Mouse (Mus musculus) forebrain, embryonic 13.5 days (tissue): Measurements from ENCODE around the gene Tmem235. TPM values are rescaled to one million over a fixed set of nuclear protein-coding genes. Genes with fewer than 3 reads are reported as not detected.

Source experiments
- ATAC-seq: fragments of 200-750 bp; cut with Nextera tagmentation; 2 replicates; pipeline ENCODE4 v1.8.0; 2017
- H3K27ac ChIP-seq: fragments of 300-500 bp; sonication (generic); 2 replicates; pipeline ENCODE4 v1.5.1; 2015; ENCODE audit warnings: inconsistent platforms, mild to moderate bottlenecking, moderate library complexity
- H3K27me3 ChIP-seq: fragments of 300-500 bp; sonication (generic); 2 replicates; pipeline ENCODE4 v1.6.1; 2015; ENCODE audit warnings: mild to moderate bottlenecking, inconsistent platforms
- H3K36me3 ChIP-seq: fragments of 300-500 bp; sonication (generic); 2 replicates; pipeline ENCODE4 v1.6.1; 2015; ENCODE audit warnings: mild to moderate bottlenecking, inconsistent platforms; ENCODE audit not compliant: poor library complexity, severe bottlenecking
- H3K4me1 ChIP-seq: fragments of 300-500 bp; sonication (generic); 2 replicates; pipeline ENCODE4 v1.6.1; 2015; ENCODE audit warnings: inconsistent platforms
- H3K4me2 ChIP-seq: fragments of 300-500 bp; sonication (generic); 2 replicates; pipeline ENCODE4 v1.6.1; 2015; ENCODE audit warnings: inconsistent platforms, mild to moderate bottlenecking, moderate library complexity
- H3K4me3 ChIP-seq: fragments of 300-500 bp; sonication (generic); 2 replicates; pipeline ENCODE4 v1.5.1; 2015; ENCODE audit warnings: mild to moderate bottlenecking, inconsistent platforms
- H3K9ac ChIP-seq: fragments of 300-500 bp; sonication (generic); 2 replicates; pipeline ENCODE4 v1.6.1; 2015; ENCODE audit warnings: mild to moderate bottlenecking, inconsistent platforms
- H3K9me3 ChIP-seq: fragments of 300-500 bp; sonication (generic); replicated peaks from 2 replicates; pipeline ENCODE4 v1.6.1; 2016; ENCODE audit warnings: inconsistent platforms
- WGBS: fragments of 180-500 bp; shearing (Covaris S2); methylation state at CpG from one replicate; pipeline ENCODE4 v1.1.7; 2015; 5-methylcytosine and 5-hydroxymethylcytosine counted together
- polyA plus RNA-seq: library from polyadenylated mRNA; unstranded; fragments of >200 nt; fragmentation: Nextera tagmentation; extraction: Ambion mirVana; gene quantifications from 2 replicates; pipeline ENCODE4 v1.2.1, GENCODE M21; 2015

Tmem235 gene
- polyA plus RNA-seq, 1 experiment from 2014 or later: not detected

DNA sequence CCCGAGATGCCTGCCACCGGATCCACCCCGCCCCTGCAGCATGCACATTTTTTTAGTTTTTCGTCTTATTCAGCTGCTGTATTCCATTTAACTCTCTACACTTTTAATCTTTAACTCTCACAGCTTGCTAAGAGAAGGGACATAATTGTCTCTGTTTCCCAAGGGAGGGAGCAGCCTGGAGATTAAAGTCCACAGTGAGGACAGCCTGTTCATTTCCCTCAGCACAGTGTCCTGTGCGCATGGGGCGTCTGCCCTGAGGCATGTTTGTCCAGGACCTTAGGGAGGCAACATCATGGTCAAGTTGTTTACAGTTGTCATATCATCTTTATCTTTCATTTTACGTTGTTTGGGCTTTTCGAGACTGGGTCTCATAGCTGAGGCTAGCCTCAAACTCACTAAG lies 26.5 kb upstream of the Tmem235 start:
- Histone ChIP-seq H3K36me3 (no peaks in the 10 kb centered on the region), H3K4me3 (no peak overlapping the region), H3K4me2 (no peak overlapping the region), H3K9me3 (no peaks in the 10 kb centered on the region), H3K9ac (no peak overlapping the region), H3K27ac (no peak overlapping the region), H3K27me3 (no peaks in the 10 kb centered on the region), H3K4me1 (peaks cover 19% of the 10 kb centered on the region)
- 94% methylated on average over 8 of the region's 8 CpGs for WGBS
- no peak for ATAC-seq

DNA sequence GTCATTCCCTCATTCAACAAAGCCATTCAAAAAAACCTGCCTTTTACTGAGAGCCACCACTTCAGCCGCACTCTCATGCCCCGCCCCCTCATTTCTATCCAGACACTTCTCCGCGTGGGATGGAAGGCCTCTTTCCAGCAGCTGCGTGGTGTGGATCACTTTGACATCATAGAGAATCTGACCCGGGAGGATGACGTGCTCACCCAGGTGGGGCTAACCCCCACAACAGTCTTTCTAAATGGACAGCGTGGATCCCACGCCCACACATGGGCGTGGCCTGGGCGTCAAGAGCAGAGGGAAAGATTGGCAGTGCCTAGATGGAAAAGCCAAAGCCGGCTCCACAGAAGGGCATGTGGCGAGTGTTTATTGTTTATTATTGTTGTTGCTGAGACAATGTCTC lies 24.2 kb upstream of the Tmem235 start:
- 30% methylated on average over 13 of the region's 13 CpGs for WGBS
- H3K27ac ChIP-seq: no peak overlapping the region
- peak overlapping the region; percentile 48 for H3K4me2 ChIP-seq
- peak overlapping the region; percentile 16; the same call in 1 of the 2 replicates for H3K4me3 ChIP-seq
- ATAC-seq: peak; percentile 44; the same call in 1 of the 2 replicates
- H3K27me3 ChIP-seq: no peaks in the 10 kb centered on the region
- H3K36me3 ChIP-seq: no peaks in the 10 kb centered on the region
- H3K9me3 ChIP-seq: no peaks in the 10 kb centered on the region
- H3K4me1 ChIP-seq: peaks cover 16% of the 10 kb centered on the region
- H3K9ac ChIP-seq: no peak overlapping the region

DNA sequence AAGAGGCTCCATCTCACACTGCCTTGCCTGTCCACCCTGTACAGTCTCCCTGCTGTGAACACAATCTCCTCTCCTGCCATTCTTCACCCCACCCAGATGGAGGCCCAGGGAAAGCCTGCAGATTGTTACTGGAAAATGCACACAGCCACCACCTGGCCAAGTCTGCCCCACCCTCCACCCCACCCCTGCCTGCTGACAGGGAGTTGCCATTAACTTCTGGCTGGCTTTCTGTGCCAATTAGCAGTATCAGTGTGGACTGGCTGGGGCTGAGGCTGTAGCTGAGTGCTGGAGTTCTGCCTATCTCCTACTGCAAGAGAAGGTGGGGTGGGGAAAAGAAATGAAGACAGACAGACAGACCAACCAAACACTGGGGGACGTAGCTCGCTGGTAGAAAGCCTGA lies 22.0 kb upstream of the Tmem235 start:
- Histone ChIP-seq H3K36me3 (no peaks in the 10 kb centered on the region), H3K4me3 (no peak overlapping the region), H3K9me3 (no peaks in the 10 kb centered on the region), H3K4me1 (0 out of 2 replicates have a peak, but pooled peaks cover 5% of the 10 kb centered on the region), H3K27ac (no peak overlapping the region), H3K27me3 (no peaks in the 10 kb centered on the region), H3K9ac (no peak overlapping the region), H3K4me2 (no peak overlapping the region)
- WGBS: 80% methylated on average over 2 of the region's 2 CpGs
- no peak for ATAC-seq

DNA sequence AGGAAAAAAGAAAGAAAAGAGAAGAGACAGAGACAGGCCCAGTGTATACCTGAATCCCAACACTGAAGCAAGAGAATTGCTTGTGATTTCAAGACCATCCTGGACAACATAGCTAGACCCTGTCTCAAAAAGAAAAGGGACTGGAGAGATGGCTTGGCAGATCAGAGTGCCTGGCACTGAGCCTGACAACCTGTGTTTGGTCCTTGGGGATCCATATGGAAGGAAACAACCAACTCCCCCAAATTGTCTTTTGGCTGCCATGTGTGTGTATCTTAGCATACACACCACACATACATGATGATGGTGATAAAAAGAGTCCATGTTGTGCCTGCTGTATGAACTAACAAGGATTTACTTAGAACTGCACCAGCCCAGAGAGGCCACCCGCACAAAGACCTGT lies 21.5 kb upstream of the Tmem235 start:
- WGBS: 75% methylated on average over 1 of the region's 1 CpGs
- ATAC-seq: no peak

DNA sequence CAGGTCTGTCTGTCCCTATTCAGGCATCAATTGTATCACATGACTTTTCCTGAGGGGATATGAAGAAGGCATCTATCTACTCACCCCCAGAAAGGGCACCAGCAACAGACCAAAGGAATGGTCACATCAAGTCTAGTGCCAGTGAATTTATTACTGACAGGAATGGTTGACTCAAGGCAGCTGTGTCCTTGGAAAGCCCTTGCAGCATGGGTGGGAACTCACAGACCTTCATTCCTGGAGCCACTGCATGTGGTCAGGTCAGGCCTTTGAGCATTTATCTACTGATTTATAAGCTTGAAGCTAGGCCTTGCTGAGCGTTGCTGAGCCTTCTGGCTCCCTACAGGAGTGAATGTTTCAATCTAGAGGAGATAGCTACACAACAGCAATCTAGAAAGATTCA lies 19.6 kb upstream of the Tmem235 start:
- no peak for ATAC-seq
- no peak overlapping the region for H3K27ac ChIP-seq
- no peaks in the 10 kb centered on the region for H3K9me3 ChIP-seq
- no peaks in the 10 kb centered on the region for H3K36me3 ChIP-seq
- no peak overlapping the region for H3K9ac ChIP-seq
- WGBS: 59% methylated on average over 1 of the region's 1 CpGs
- H3K27me3 ChIP-seq: no peaks in the 10 kb centered on the region
- H3K4me2 ChIP-seq: no peak overlapping the region
- no peak overlapping the region for H3K4me3 ChIP-seq
- H3K4me1 ChIP-seq: 0 out of 2 replicates have a peak, but pooled peaks cover 5% of the 10 kb centered on the region

More for the DNA sequence above, 21.5 kb upstream of the Tmem235 start:
- Histone ChIP-seq H3K36me3 (no peaks in the 10 kb centered on the region), H3K4me2 (no peak overlapping the region), H3K27ac (0 out of 2 replicates have a peak overlapping the region, but pooled peaks have one; percentile 17), H3K9ac (no peak overlapping the region), H3K4me1 (0 out of 2 replicates have a peak, but pooled peaks cover 5% of the 10 kb centered on the region), H3K27me3 (no peaks in the 10 kb centered on the region), H3K4me3 (no peak overlapping the region), H3K9me3 (no peaks in the 10 kb centered on the region)

DNA sequence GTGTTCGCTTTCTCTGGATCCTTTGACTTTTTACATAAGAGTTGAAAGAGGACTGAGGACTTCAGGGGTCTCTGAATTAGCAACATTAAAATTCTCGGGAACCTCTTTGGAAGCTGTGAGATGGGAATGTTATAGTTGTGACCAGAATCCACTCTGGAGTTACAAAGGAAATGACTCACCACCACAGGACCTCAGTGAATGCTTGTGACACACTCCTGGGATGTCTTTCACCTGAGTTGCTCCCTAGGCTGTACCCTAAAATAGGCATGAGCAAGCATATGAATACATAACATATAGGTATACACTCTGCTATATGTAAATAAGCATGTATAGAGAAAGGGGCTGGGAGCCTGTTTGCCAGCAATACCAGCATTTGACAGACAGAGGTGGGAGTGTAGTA lies 17.1 kb upstream of the Tmem235 start:
- H3K9me3 ChIP-seq: no peaks in the 10 kb centered on the region
- WGBS: 86% methylated on average over 2 of the region's 2 CpGs
- no peak for ATAC-seq
- no peaks in the 10 kb centered on the region for H3K36me3 ChIP-seq
- H3K4me2 ChIP-seq: no peak overlapping the region
- no peak overlapping the region for H3K27ac ChIP-seq
- no peak overlapping the region for H3K4me3 ChIP-seq
- H3K9ac ChIP-seq: no peak overlapping the region
- peaks cover 8% of the 10 kb centered on the region for H3K4me1 ChIP-seq
- no peaks in the 10 kb centered on the region for H3K27me3 ChIP-seq

DNA sequence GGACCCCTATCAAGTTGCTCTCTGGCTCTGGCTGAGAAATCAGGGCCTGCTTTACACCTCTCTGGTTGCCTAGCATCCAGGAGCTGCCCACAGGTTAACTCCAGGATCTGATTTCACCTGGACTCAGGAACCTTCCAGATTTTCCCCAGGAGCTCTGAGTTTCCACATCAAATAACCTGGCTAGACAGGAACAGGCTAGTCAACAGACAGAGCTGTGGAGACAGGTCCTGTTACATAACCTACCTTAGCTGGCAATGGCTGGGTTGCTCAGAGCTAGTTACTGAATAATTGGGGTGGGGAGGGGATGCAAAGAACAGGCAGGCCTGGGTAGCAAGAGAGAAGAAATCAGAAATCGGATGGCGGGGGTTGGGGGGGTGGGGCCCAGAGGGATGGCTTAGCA lies 15.6 kb upstream of the Tmem235 start:
- H3K4me1 ChIP-seq: peaks cover 19% of the 10 kb centered on the region
- H3K9ac ChIP-seq: no peak overlapping the region; the same call in 1 of the 2 replicates
- no peaks in the 10 kb centered on the region for H3K27me3 ChIP-seq
- ATAC-seq: no peak
- H3K27ac ChIP-seq: no peak overlapping the region
- H3K4me2 ChIP-seq: no peak overlapping the region
- no peak overlapping the region for H3K4me3 ChIP-seq
- H3K9me3 ChIP-seq: no peaks in the 10 kb centered on the region
- no peaks in the 10 kb centered on the region for H3K36me3 ChIP-seq
- WGBS: 72% methylated on average over 2 of the region's 2 CpGs

DNA sequence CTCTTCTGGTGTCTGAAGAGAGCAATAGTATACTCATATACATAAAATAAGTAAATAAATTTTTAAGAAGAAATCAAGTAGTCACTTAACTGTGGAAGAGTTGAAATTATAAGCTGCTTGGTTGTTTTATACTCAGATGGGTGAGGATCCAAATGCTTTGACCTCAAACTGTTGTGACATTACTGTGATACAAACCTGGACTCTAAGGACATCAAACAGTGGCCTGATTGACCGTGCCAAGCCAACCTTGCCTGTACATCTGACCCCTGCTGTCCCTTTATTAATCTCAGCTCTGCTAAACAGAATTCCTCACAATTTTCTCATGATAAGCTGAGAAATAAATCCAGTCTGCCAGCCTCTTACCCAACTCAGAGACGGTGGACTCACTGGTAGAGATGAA lies 14.9 kb upstream of the Tmem235 start:
- no peak overlapping the region for H3K4me3 ChIP-seq
- no peaks in the 10 kb centered on the region for H3K9me3 ChIP-seq
- peaks cover 25% of the 10 kb centered on the region for H3K4me1 ChIP-seq
- no peaks in the 10 kb centered on the region for H3K36me3 ChIP-seq
- no peak overlapping the region for H3K9ac ChIP-seq
- H3K27ac ChIP-seq: no peak overlapping the region
- no peaks in the 10 kb centered on the region for H3K27me3 ChIP-seq
- no peak for ATAC-seq
- no peak overlapping the region for H3K4me2 ChIP-seq
- 74% methylated on average over 2 of the region's 2 CpGs for WGBS

DNA sequence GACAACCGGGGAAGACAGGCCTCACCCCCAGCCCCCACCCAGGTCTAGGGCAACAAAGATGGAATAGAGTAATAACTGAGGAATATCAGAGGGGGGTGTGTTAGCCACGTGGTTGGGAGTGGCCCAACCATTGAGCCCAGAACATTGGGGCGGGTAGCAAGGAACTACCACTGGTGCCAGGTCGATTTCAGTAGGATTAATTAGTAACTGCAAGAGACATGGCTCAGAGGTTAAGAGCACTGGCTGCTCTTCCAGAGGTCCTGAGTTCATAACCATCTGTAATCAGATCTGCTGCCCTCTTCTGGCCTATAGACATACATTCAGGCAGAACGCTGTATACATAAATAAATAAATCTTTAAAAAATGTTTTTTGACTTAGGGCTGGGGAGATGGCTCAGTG lies 13.9 kb upstream of the Tmem235 start:
- Histone ChIP-seq H3K9ac (no peak overlapping the region), H3K4me1 (peaks cover 31% of the 10 kb centered on the region), H3K4me3 (no peak overlapping the region), H3K27me3 (no peaks in the 10 kb centered on the region), H3K27ac (no peak overlapping the region), H3K9me3 (no peaks in the 10 kb centered on the region), H3K36me3 (peaks cover 6% of the 10 kb centered on the region; the same call in 1 of the 2 replicates), H3K4me2 (no peak overlapping the region)
- ATAC-seq: no peak
- WGBS: 53% methylated on average over 5 of the region's 5 CpGs

DNA sequence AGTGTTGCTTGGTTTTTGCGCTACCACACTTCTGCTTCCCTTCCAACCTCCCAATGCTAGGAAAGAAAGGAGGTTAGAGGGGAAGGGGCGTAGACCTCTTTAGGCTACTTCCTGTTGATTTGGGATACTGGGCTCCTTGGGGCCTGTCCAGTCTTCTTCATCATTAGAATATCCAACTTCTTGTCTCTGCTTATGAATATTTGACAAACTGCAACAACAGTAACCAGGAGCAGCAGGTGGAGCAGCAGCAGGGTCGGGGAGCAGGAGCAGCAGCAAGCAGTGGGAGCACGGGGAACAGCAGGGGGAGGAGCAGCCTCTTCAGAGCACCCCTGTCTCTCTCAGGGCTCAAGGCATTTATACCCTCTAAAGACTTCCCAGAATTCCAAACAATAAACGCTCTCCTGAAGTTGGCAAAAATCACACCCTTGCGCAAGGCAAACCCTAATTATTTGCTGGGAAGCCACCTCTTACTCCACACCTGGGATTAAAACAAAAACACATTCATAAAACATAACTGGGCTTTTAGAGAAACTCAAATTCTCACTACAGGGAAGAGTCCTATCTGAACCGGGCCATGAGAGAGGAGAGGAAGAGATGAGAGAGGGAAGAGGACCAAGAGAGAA lies 12.8 kb upstream of the Tmem235 start:
- H3K36me3 ChIP-seq: peaks cover 12% of the 10 kb centered on the region
- H3K4me2 ChIP-seq: peak overlapping the region; percentile 77
- H3K27me3 ChIP-seq: no peaks in the 10 kb centered on the region
- peak overlapping the region; percentile 80 for H3K9ac ChIP-seq
- no peak for ATAC-seq
- peak overlapping the region; percentile 97 for H3K27ac ChIP-seq
- H3K4me3 ChIP-seq: no peak overlapping the region; the same call in 1 of the 2 replicates
- H3K9me3 ChIP-seq: no peaks in the 10 kb centered on the region
- WGBS: 81% methylated on average over 7 of the region's 7 CpGs
- H3K4me1 ChIP-seq: peaks cover 31% of the 10 kb centered on the region

DNA sequence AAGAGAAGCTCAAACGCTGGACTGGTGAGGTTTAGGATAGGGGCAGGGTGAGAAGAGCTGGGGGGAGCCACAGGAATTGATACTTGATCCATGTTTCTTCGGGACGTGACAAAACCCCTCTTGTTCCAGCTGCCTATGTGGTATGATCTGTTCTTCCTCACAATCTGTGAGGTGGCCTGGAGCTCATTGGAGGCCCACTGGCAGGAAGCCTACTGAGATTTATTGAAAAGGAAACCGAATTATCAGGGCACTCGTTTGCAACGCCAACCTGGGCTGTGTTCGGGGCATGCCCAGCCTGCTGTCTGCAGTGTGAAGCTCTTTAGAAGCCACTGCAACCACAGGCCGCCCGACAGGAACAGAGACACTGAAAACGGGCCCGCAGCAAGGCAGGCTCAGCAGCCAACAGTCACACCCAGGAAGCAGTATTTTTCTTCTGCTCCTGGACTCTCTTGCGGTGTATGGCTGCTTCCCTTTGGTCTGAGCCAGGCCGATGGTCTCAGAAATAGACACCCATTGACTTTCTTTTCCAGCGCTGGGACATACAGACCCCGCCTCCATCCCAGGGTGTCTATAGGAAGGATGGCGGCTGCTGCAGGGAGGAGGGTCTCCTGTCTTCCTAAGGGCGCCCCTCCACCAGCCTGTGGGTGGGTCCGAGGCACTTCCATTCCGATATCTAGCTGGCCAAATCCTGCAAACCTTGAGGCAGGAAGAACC lies 12.1 kb upstream of the Tmem235 start:
- Histone ChIP-seq H3K36me3 (peaks cover 19% of the 10 kb centered on the region), H3K4me1 (peaks cover 31% of the 10 kb centered on the region), H3K4me3 (peak overlapping the region; percentile 54), H3K9me3 (no peaks in the 10 kb centered on the region), H3K27ac (peak overlapping the region; percentile 97), H3K9ac (peak overlapping the region; percentile 80), H3K27me3 (no peaks in the 10 kb centered on the region), H3K4me2 (peak overlapping the region; percentile 77)
- WGBS: 9% methylated on average over 19 of the region's 19 CpGs
- peak; percentile 89 for ATAC-seq

DNA sequence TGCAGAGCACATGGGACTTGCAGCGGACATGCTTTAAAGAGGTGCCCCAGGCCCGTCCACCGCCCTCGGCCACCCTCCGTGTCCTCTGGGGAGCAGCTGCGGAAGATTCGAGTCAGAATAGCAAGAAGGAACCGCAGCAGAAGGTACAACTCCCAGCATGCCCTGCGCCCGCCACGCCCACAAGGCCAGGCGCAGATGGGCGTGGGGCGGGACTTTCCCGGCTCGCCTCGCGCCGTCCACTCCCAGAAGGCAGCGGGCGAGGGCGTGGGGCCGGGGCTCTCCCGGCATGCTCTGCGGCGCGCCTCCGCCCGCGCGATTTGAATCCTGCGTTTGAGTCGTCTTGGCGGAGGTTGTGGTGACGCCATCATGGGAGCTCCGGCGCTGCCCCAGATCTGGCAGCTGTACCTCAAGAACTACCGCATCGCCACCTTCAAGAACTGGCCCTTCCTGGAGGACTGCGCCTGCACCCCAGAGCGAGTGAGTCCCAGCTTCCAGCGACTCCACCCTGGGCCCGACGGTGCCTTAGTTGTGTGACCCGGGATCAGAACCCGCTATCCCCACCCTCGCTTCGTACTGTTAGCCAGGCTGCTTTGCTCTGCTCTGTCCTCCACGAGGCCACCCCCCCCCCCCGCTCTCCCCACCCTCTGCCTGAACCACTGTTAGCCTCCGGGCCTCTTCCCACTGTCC lies 11.4 kb upstream of the Tmem235 start, which contains the start of gene Birc5:
Gene Birc5 (plus strand): TSS at position 267 of the 687 bp plus-strand sequence.
- Histone ChIP-seq H3K4me1 (peaks cover 31% of the 10 kb centered on the region), H3K27ac (peak within 1 kb of the TSS; percentile 97), H3K4me2 (peak within 1 kb of the TSS; percentile 77), H3K27me3 (no peaks in the 10 kb centered on the region), H3K9me3 (no peaks in the 10 kb centered on the region), H3K36me3 (peaks cover 26% of the 10 kb centered on the region), H3K9ac (peak within 1 kb of the TSS; percentile 80), H3K4me3 (peak within 1 kb of the TSS; percentile 54)
- ATAC-seq: peak; percentile 96
- 0% methylated on average over 51 of the region's 51 CpGs for WGBS
